Mouse (Mus musculus): ENCODE results near the gene Wwc2.

The Wwc2 gene

GRCm38 (mm10) chr8:47905256-47905655 lies 85.5 kb downstream of the Wwc2 start:
- DNase-seq (ENCODE audit: low read depth, low spot score), result no peak

- DNase-seq (ENCODE audit: low read depth, low spot score), result no peak
These were observed 86.7 kb downstream of the Wwc2 start for GRCm38 (mm10) chr8:47904004-47904403.

GRCm38 (mm10) chr8:47902704-47903103 lies 88.0 kb downstream of the Wwc2 start:
- DNase-seq (ENCODE audit: low read depth, low spot score), result no peak

GRCm38 (mm10) chr8:47900361-47900760 lies 90.4 kb downstream of the Wwc2 start:
- no peak for DNase-seq (ENCODE audit: low read depth, low spot score)

- DNase-seq (ENCODE audit: low read depth, low spot score), result no peak
These were observed 90.8 kb downstream of the Wwc2 start for GRCm38 (mm10) chr8:47899891-47900290.

GRCm38 (mm10) chr8:47892419-47892818 lies 98.3 kb downstream of the Wwc2 start:
- no peak for DNase-seq (ENCODE audit: low read depth, low spot score)

GRCm38 (mm10) chr8:47891641-47892040 lies 99.1 kb downstream of the Wwc2 start:
- no peak for DNase-seq (ENCODE audit: low read depth, low spot score)

- DNase-seq (ENCODE audit: low read depth, low spot score), result no peak
These were observed 99.9 kb downstream of the Wwc2 start for GRCm38 (mm10) chr8:47890814-47891210.

GRCm38 (mm10) chr8:47889936-47890813 lies 100.5 kb downstream of the Wwc2 start:
- DNase-seq (ENCODE audit: low read depth, low spot score), result peak; percentile 18

GRCm38 (mm10) chr8:47888841-47889570 lies 101.7 kb downstream of the Wwc2 start:
- DNase-seq (ENCODE audit: low read depth, low spot score), result no peak

- no peak for DNase-seq (ENCODE audit: low read depth, low spot score)
These were observed 106.4 kb downstream of the Wwc2 start for GRCm38 (mm10) chr8:47884306-47884705.

- no peak for DNase-seq (ENCODE audit: low read depth, low spot score)
These were observed 107.0 kb downstream of the Wwc2 start for GRCm38 (mm10) chr8:47883739-47884138.

- no peak for DNase-seq (ENCODE audit: low read depth, low spot score)
These were observed 112.2 kb downstream of the Wwc2 start for GRCm38 (mm10) chr8:47878516-47878915.

GRCm38 (mm10) chr8:47875865-47876264 lies 114.9 kb downstream of the Wwc2 start:
- no peak for DNase-seq (ENCODE audit: low read depth, low spot score)

- DNase-seq (ENCODE audit: low read depth, low spot score), result no peak
These were observed 116.1 kb downstream of the Wwc2 start for GRCm38 (mm10) chr8:47874497-47875178.

GRCm38 (mm10) chr8:47872361-47873107 lies 118.2 kb downstream of the Wwc2 start:
- peak; percentile 66 for DNase-seq (ENCODE audit: low read depth, low spot score)

- peak; percentile 75 for DNase-seq (ENCODE audit: low read depth, low spot score)
These were observed 123.7 kb downstream of the Wwc2 start for GRCm38 (mm10) chr8:47867067-47867466.

- DNase-seq (ENCODE audit: low read depth, low spot score), result no peak
These were observed 124.2 kb downstream of the Wwc2 start for GRCm38 (mm10) chr8:47866568-47866967.

GRCm38 (mm10) chr8:47859259-47859658 lies 131.5 kb downstream of the Wwc2 start:
- DNase-seq (ENCODE audit: low read depth, low spot score), result no peak

- no peak for DNase-seq (ENCODE audit: low read depth, low spot score)
These were observed 137.4 kb downstream of the Wwc2 start for GRCm38 (mm10) chr8:47853356-47853755.

- DNase-seq (ENCODE audit: low read depth, low spot score), result no peak
These were observed 138.0 kb downstream of the Wwc2 start for GRCm38 (mm10) chr8:47852737-47853136.
